Comparison of ENCODE assay signal across 9 mouse cellular contexts in genomic region chr13:112909663-112910062, GRCm38 (mm10). TPM values are rescaled to one million over a fixed set of nuclear protein-coding genes. Genes with fewer than 3 reads are reported as not detected.
DNase-seq lines count a peak whose midpoint lies in the region; ATAC-seq lines count a peak whose summit lies in the region.
"Had no signal": no experiment of that assay in that cellular context is flagged by ENCODE, and none has a peak within 500 bp of the region (broad histone marks: within the 10 kb centered on the region; RNA-seq: fewer than 3 reads in every experiment).

No protein-coding gene starts in this region.

- WGBS in midbrain, embryonic 11.5 days = 79% methylated on average over 4 of the region's 4 CpGs
- 73% methylated on average over 4 of the region's 4 CpGs for WGBS in midbrain, embryonic 13.5 days

- ATAC-seq in frontal cortex, adult (ENCODE audit: low TSS enrichment) = 0 out of 2 replicates have a peak, but pooled peaks have one; percentile 55
- no peak for ATAC-seq in midbrain, embryonic 11.5 days (ENCODE audit: low FRiP score)
- ATAC-seq in midbrain, embryonic 13.5 days = no peak
- peak; percentile 59 for ATAC-seq in granulocyte monocyte progenitor cell, adult 5-6 weeks (replicated peaks; ENCODE audit: poor library complexity, severe bottlenecking)

- no peak for DNase-seq in frontal cortex, postnatal 25 days (ENCODE audit: low spot score in 2 of 2)
- DNase-seq in midbrain, embryonic 11.5 days (ENCODE audit: low spot score, missing footprints) = peak; percentile 87
- DNase-seq in adrenal gland, postnatal 14 days = peak; percentile 55
- peak; percentile 54 for DNase-seq in lung, postnatal 10 days
- peak; percentile 36 for DNase-seq in thymus, postnatal 25 days

- no peak overlapping the region for H3K9ac ChIP-seq in midbrain, embryonic 11.5 days (ENCODE audit: low read length)
- no peak overlapping the region for H3K9ac ChIP-seq in midbrain, embryonic 13.5 days (replicated peaks)
- H3K9ac ChIP-seq: limb, embryonic 15.5 days had no signal

- no peaks in the 10 kb centered on the region for H3K4me1 ChIP-seq in midbrain, embryonic 11.5 days (ENCODE audit: control insufficient read depth, insufficient read depth, low read length)
- H3K4me1 ChIP-seq in midbrain, embryonic 13.5 days (replicated peaks) = no peaks in the 10 kb centered on the region
- H3K4me1 ChIP-seq: limb, embryonic 15.5 days had no signal

- H3K27ac ChIP-seq in midbrain, embryonic 11.5 days (ENCODE audit: low read depth, low read length) = no peak overlapping the region
- H3K27ac ChIP-seq in midbrain, embryonic 13.5 days = no peak overlapping the region
- H3K27ac ChIP-seq: limb, embryonic 15.5 days had no signal

- no peaks in the 10 kb centered on the region for H3K9me3 ChIP-seq in midbrain, embryonic 11.5 days (ENCODE audit: control insufficient read depth, low read length)
- no peaks in the 10 kb centered on the region for H3K9me3 ChIP-seq in midbrain, embryonic 13.5 days
- H3K9me3 ChIP-seq: limb, embryonic 15.5 days had no signal

- no peak overlapping the region for H3K4me3 ChIP-seq in midbrain, embryonic 11.5 days (ENCODE audit: low read depth, low read length)
- no peak overlapping the region for H3K4me3 ChIP-seq in midbrain, embryonic 13.5 days (replicated peaks)
- H3K4me3 ChIP-seq: limb, embryonic 15.5 days had no signal

- no peaks in the 10 kb centered on the region for H3K27me3 ChIP-seq in midbrain, embryonic 11.5 days (ENCODE audit: control insufficient read depth, insufficient read depth, low read length)
- no peaks in the 10 kb centered on the region for H3K27me3 ChIP-seq in midbrain, embryonic 13.5 days
- H3K27me3 ChIP-seq: limb, embryonic 15.5 days had no signal

- peaks cover 6% of the 10 kb centered on the region for H3K36me3 ChIP-seq in midbrain, embryonic 11.5 days (ENCODE audit: control insufficient read depth, insufficient read depth, low read length)
- peaks cover 51% of the 10 kb centered on the region for H3K36me3 ChIP-seq in midbrain, embryonic 13.5 days

- H3K4me2 ChIP-seq in midbrain, embryonic 11.5 days = no peak overlapping the region
- no peak overlapping the region for H3K4me2 ChIP-seq in midbrain, embryonic 13.5 days (replicated peaks)
- H3K4me2 ChIP-seq: limb, embryonic 15.5 days had no signal

RNA-seq across cellular contexts. Expression of gene Mtrex, which starts 17.5 kb away (rescaled TPM):
- 104 and 115 TPM in 2 replicates for polyA plus RNA-seq in midbrain, embryonic 11.5 days (2014; fragmentation: Nextera tagmentation; extraction: Ambion mirVana)
- 73.2 and 76.6 TPM in 2 replicates for polyA plus RNA-seq in midbrain, embryonic 13.5 days (2015; fragmentation: Nextera tagmentation; extraction: Ambion mirVana)
- 39.6 and 45.3 TPM in 2 replicates for total RNA-seq in adrenal gland, postnatal 14 days (2021)
- 37.9 and 50.1 TPM in 2 replicates for total RNA-seq in granulocyte monocyte progenitor cell, adult 5-6 weeks (2014; fragmentation: Nextera tagmentation)
- total RNA-seq in granulocyte monocyte progenitor cell, adult 5-6 weeks (2017) = 72.6 and 84.6 TPM in 2 replicates

RNA-seq across cellular contexts. Expression of gene Dhx29, which starts 17.6 kb away (rescaled TPM):
- 32.1 and 36.8 TPM in 2 replicates for polyA plus RNA-seq in midbrain, embryonic 11.5 days (2014; fragmentation: Nextera tagmentation; extraction: Ambion mirVana)
- 32.1 and 33.2 TPM in 2 replicates for polyA plus RNA-seq in midbrain, embryonic 13.5 days (2015; fragmentation: Nextera tagmentation; extraction: Ambion mirVana)
- 15.4 and 18.2 TPM in 2 replicates for total RNA-seq in adrenal gland, postnatal 14 days (2021)
- total RNA-seq in granulocyte monocyte progenitor cell, adult 5-6 weeks (2014; fragmentation: Nextera tagmentation) = 14.8 and 16.9 TPM in 2 replicates
- total RNA-seq in granulocyte monocyte progenitor cell, adult 5-6 weeks (2017) = 25.6 and 29.3 TPM in 2 replicates

Comparison
In these comparisons a context has a peak if more than half of its experiments do, and no peak if none do; other contexts are left out.
1. ATAC-seq: peak in frontal cortex, adult (single experiment) and granulocyte monocyte progenitor cell, adult 5-6 weeks (single experiment); none in midbrain, embryonic 11.5 days (single experiment) and midbrain, embryonic 13.5 days (single experiment).
2. DNase-seq: peak in midbrain, embryonic 11.5 days (single experiment), adrenal gland, postnatal 14 days (single experiment), lung, postnatal 10 days (single experiment) and thymus, postnatal 25 days (single experiment); none in frontal cortex, postnatal 25 days (0 of 2).